Mouse (Mus musculus): ENCODE results near the gene Rbbp4. TPM values are rescaled to one million over a fixed set of nuclear protein-coding genes. Genes with fewer than 3 reads are reported as not detected.
A peak's percentile ranks its signal among the peaks of the same experiment; 100 is the strongest.

Rbbp4 gene
- polyA plus RNA-seq, 1 experiment from 2014 or later = 497 TPM

DNA sequence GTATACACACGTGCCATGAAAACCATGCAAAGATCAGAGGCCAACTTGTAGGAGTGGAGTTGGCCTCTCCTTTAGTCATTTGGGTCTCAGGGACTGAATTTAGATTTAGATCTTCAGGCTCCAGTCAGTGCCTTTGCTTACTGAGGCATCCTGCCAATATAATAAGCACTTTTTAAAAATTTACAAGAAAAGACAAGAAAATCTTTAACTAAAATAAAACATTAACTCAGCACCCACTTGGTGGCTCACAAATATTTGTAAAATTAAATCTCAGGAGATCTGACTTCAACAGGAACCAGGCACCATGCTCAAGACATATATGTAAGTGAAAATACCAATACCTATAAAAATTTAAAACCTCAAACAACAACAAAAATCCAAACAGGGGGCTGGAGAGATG is 14.3 kb downstream of the Rbbp4 start:
- Histone ChIP-seq H3K36me3 (peaks cover 73% of the 10 kb centered on the region), H3K27me3 (no peaks in the 10 kb centered on the region), H3K27ac (replicated peaks) (no peak overlapping the region), H3K4me2 (replicated peaks) (no peak overlapping the region), H3K4me1 (no peaks in the 10 kb centered on the region), H3K4me3 (no peak overlapping the region), H3K9me3 (no peaks in the 10 kb centered on the region), H3K9ac (replicated peaks) (no peak overlapping the region)
- ATAC-seq (ENCODE audit: low FRiP score, low read depth) = no peak
- WGBS = 95% methylated on average over 1 of the region's 1 CpGs

DNA sequence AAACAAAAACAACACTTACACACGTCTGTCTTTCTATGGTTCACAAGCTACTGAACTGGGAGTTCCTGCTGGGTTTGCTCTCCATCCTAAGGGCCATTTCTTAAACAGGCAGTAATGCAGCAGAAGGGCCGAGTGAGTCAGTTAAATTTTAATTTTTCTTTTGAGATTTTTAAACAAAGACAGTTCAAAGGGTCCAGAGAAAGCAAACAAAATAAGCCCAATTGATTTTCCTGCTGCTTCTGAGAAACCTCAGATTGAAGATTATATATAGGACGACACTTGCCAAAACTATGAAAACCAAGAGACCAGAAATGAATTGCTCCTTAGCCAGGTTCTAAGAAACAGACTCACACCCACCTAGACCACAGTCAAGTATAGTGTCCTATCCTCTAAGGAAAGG is 21.3 kb downstream of the Rbbp4 start:
- no peak for ATAC-seq (ENCODE audit: low FRiP score, low read depth)
- H3K36me3 ChIP-seq = peaks cover 90% of the 10 kb centered on the region
- 87% methylated on average over 3 of the region's 3 CpGs for WGBS

DNA sequence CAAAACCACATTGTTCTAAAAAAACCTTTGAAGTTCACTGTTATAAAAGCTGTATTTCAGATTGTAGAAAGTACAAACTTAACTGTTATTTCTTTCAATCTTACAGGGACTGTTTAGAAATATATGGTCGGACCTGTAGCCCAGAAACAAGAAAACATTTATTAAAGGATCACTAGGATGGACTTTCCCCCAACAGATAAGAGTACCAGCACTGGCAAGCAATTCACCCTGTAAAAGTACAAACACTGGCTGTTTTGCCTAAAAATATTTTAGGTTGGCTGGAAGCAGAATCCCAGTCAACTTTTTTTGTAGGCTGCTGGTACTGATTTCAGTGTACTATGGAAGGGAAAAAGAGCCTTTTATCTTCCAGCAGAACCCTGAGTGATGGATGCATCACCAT is 27.2 kb downstream of the Rbbp4 start:
- Histone ChIP-seq H3K9ac (replicated peaks) (no peak overlapping the region), H3K4me3 (no peak overlapping the region), H3K36me3 (peaks cover 67% of the 10 kb centered on the region), H3K4me2 (replicated peaks) (no peak overlapping the region), H3K4me1 (no peaks in the 10 kb centered on the region), H3K27me3 (no peaks in the 10 kb centered on the region), H3K27ac (replicated peaks) (no peak overlapping the region), H3K9me3 (no peaks in the 10 kb centered on the region)
- no peak for ATAC-seq (ENCODE audit: low FRiP score, low read depth)
- 94% methylated on average over 1 of the region's 1 CpGs for WGBS

More for the DNA sequence above, 21.3 kb downstream of the Rbbp4 start:
- no peaks in the 10 kb centered on the region for H3K9me3 ChIP-seq
- no peak overlapping the region for H3K27ac ChIP-seq (replicated peaks)
- no peak overlapping the region for H3K9ac ChIP-seq (replicated peaks)
- no peaks in the 10 kb centered on the region for H3K27me3 ChIP-seq
- H3K4me2 ChIP-seq (replicated peaks) = no peak overlapping the region
- no peak overlapping the region for H3K4me3 ChIP-seq
- H3K4me1 ChIP-seq = no peaks in the 10 kb centered on the region

DNA sequence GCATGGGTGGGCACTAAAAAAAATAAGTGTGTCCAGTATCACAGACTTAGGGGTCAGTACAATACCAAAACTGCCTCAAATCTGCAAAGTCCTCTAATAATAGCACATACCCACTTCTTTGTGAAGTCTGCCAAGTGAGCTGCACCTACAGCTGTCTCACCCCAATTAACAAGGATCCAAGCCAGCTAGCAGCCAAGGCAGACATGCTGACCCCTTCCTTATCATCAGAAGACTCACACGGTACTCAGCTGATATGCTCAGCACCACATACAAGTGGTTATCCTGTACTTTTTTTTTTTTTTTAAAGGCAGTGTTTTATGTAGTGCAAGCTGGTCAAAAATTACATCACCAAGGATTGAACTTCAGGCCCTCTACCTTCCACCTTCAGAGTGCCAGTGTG is 30.9 kb downstream of the Rbbp4 start:
- H3K27me3 ChIP-seq = no peaks in the 10 kb centered on the region
- H3K4me1 ChIP-seq = peaks cover under 1% of the 10 kb centered on the region; the same call in 1 of the 2 replicates
- no peak overlapping the region for H3K4me2 ChIP-seq (replicated peaks)
- no peak overlapping the region for H3K4me3 ChIP-seq
- WGBS = 83% methylated on average over 1 of the region's 1 CpGs
- no peak for ATAC-seq (ENCODE audit: low FRiP score, low read depth)
- no peak overlapping the region for H3K27ac ChIP-seq (replicated peaks)
- peaks cover 38% of the 10 kb centered on the region for H3K36me3 ChIP-seq
- no peaks in the 10 kb centered on the region for H3K9me3 ChIP-seq
- no peak overlapping the region for H3K9ac ChIP-seq (replicated peaks)

DNA sequence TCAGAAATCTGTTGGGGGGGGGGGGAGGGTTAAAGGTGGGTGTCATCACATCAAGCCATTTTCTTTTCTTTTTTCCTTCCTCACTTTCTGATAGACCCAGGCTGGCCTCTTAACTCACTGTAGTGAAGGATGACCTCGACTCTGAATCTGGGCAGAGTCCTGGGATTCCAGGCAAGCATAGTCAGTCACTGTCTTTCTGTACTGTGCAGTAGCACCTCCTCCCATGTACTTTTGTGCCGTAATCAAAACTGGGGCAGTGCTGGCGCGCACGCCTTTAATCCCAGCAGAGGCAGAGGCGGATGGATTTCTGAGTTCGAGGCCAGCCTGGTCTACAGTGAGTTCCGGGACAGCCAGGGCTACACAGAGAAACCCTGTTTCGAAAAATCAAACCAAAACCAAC is 31.4 kb downstream of the Rbbp4 start:
- 90% methylated on average over 9 of the region's 9 CpGs for WGBS
- Histone ChIP-seq H3K9me3 (no peaks in the 10 kb centered on the region), H3K9ac (replicated peaks) (no peak overlapping the region), H3K4me3 (no peak overlapping the region), H3K36me3 (peaks cover 33% of the 10 kb centered on the region), H3K27me3 (no peaks in the 10 kb centered on the region), H3K4me2 (replicated peaks) (no peak overlapping the region), H3K4me1 (peaks cover 5% of the 10 kb centered on the region), H3K27ac (replicated peaks) (no peak overlapping the region)
- ATAC-seq (ENCODE audit: low FRiP score, low read depth) = no peak

DNA sequence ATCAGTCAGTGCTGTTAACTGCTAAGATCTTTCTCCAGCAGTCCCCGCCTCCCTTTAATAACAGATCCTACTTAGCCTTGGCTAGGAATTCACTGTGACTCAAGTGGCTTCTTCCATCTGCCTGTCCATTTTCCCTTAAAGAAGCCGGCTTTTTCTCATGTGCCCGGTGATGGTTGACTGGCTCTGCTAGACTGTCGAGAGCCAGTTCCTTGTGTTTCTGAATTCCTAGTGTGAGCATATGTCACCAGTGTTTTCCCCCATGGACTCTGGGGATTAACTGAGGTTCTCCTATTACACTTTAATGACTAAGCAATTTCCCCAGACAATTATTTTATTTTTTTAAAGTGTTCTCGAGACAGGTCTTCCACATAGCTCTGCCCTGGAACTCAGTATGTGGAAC is 31.8 kb downstream of the Rbbp4 start:
- Histone ChIP-seq H3K9ac (replicated peaks) (no peak overlapping the region), H3K27ac (replicated peaks) (no peak overlapping the region), H3K27me3 (no peaks in the 10 kb centered on the region), H3K4me3 (no peak overlapping the region), H3K4me2 (replicated peaks) (no peak overlapping the region), H3K4me1 (peaks cover 9% of the 10 kb centered on the region), H3K9me3 (no peaks in the 10 kb centered on the region), H3K36me3 (peaks cover 29% of the 10 kb centered on the region)
- ATAC-seq (ENCODE audit: low FRiP score, low read depth) = no peak
- WGBS = 74% methylated on average over 5 of the region's 5 CpGs

DNA sequence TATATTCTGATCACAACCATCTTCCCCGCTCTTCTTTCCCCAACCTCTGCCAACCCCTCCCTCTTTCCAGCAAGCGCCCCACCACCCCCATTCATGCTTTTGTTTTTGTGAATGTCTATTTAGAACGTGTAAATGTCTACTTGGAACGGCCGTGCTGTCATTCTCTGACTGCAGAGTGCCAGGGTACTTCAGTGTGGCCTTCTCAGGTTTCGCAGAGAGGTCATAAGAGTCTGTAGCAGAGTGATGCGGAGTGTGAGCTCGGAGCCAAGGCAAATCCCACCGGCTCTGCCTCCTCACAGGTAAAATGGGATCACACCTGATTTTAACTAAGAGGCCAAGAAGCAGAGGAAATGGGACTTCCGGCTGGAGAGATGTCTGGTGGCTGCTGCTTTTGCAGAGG is 36.0 kb downstream of the Rbbp4 start:
- no peak overlapping the region for H3K4me3 ChIP-seq
- no peak overlapping the region for H3K27ac ChIP-seq (replicated peaks)
- H3K27me3 ChIP-seq = peaks cover 1% of the 10 kb centered on the region
- no peaks in the 10 kb centered on the region for H3K9me3 ChIP-seq
- peaks cover 13% of the 10 kb centered on the region for H3K4me1 ChIP-seq
- no peak overlapping the region for H3K9ac ChIP-seq (replicated peaks)
- no peak for ATAC-seq (ENCODE audit: low FRiP score, low read depth)
- no peak overlapping the region for H3K4me2 ChIP-seq (replicated peaks)
- WGBS = 68% methylated on average over 10 of the region's 10 CpGs
- no peaks in the 10 kb centered on the region for H3K36me3 ChIP-seq

DNA sequence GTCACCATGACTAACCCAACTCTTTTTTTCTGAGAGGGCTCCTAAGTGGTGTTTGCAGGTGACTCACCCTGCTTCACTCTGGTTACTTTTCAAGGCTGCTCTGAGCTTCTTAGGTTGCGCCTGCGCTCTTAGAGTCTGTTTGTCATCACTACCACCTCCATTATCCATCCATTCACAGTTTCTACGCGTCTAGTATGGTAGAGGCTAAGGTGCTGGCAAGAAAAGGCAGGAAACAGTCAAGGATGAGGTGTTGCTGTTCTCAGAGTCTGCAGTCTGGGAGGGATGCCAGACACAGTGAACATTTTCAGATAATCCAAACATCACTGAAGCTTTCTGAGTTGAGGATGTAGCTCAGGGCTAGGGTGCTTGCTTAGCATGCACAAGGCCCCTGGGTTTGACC is 37.4 kb downstream of the Rbbp4 start:
- 95% methylated on average over 4 of the region's 4 CpGs for WGBS
- Histone ChIP-seq H3K9ac (replicated peaks) (0 out of 2 replicates have a peak overlapping the region, but pooled peaks have one; percentile 1), H3K36me3 (no peaks in the 10 kb centered on the region), H3K9me3 (no peaks in the 10 kb centered on the region), H3K4me2 (replicated peaks) (no peak overlapping the region), H3K4me3 (no peak overlapping the region), H3K27ac (replicated peaks) (no peak overlapping the region), H3K4me1 (peaks cover 13% of the 10 kb centered on the region), H3K27me3 (peaks cover 11% of the 10 kb centered on the region)
- ATAC-seq (ENCODE audit: low FRiP score, low read depth) = no peak

DNA sequence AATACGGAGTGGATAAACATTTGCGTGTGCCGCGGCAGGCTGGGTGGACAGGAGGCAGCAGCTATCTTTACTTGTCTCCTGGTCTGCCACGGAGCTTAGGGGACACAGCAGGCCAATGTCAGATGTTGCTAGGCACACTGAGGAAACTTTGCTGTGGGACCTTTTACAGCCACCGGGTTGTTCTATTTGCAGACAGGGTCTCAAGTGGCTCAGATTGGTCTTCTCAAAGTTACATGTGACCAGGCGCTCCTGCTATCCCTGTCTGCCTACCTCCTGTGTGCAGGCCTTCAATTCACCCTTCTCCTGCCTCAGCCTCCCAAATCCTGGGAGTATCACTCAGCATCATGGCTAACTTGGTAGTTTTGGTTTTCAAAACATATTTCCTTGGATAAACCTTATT is 39.1 kb downstream of the Rbbp4 start:
- Histone ChIP-seq H3K4me2 (replicated peaks) (no peak overlapping the region), H3K4me3 (no peak overlapping the region), H3K27ac (replicated peaks) (no peak overlapping the region), H3K9me3 (no peaks in the 10 kb centered on the region), H3K4me1 (peaks cover 13% of the 10 kb centered on the region), H3K36me3 (no peaks in the 10 kb centered on the region), H3K9ac (replicated peaks) (no peak overlapping the region), H3K27me3 (peaks cover 11% of the 10 kb centered on the region)
- WGBS = 90% methylated on average over 7 of the region's 7 CpGs
- ATAC-seq (ENCODE audit: low FRiP score, low read depth) = no peak

DNA sequence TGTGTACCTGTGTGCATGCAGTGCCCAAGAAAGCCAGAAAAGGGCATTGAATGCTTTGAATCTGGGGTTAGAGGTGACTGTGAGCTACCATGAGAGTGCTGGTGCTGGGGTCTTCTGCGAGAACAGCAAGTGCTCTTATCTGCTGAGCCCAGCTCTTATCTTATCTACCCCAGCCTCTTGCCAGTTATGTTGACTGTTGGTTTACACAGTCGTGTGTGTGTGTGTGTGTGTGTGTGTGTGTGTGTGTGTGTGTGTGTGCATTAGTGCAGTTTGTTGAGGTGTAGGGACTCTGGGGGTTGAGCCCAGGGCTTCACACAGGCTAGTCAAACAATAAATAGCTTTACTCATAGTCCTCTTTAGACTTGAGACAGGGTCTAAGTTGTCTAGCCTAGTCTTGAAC is 40.0 kb downstream of the Rbbp4 start:
- H3K4me3 ChIP-seq = no peak overlapping the region
- H3K4me1 ChIP-seq = peaks cover 13% of the 10 kb centered on the region
- no peaks in the 10 kb centered on the region for H3K9me3 ChIP-seq
- H3K9ac ChIP-seq (replicated peaks) = no peak overlapping the region
- H3K27me3 ChIP-seq = peaks cover 11% of the 10 kb centered on the region
- ATAC-seq (ENCODE audit: low FRiP score, low read depth) = no peak
- H3K4me2 ChIP-seq (replicated peaks) = no peak overlapping the region
- H3K27ac ChIP-seq (replicated peaks) = no peak overlapping the region
- 82% methylated on average over 2 of the region's 2 CpGs for WGBS
- no peaks in the 10 kb centered on the region for H3K36me3 ChIP-seq

DNA sequence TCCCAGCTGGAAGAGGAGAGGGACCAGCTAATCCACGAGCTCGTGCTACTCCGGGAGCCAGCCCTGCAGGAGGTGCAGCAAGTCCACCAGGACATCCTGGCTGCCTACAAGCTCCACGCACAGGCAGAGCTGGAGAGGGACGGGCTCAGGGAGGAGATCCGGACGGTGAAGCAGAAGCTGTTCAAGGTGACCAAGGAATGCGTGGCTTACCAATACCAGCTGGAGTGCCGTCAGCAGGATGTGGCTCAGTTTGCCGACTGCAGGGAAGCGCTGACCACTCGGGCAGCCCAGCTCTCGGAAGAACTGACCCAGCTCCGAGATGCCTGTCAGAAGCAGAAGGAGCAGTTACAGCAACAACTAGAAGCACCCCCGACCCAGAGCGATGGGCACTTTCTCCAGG is 41.5 kb downstream of the Rbbp4 start:
- WGBS = 30% methylated on average over 16 of the region's 16 CpGs
- ATAC-seq (ENCODE audit: low FRiP score, low read depth) = no peak
- Histone ChIP-seq H3K4me2 (replicated peaks) (peak overlapping the region; percentile 17), H3K4me3 (no peak overlapping the region), H3K9me3 (no peaks in the 10 kb centered on the region), H3K9ac (replicated peaks) (no peak overlapping the region), H3K4me1 (peaks cover 7% of the 10 kb centered on the region), H3K27me3 (peaks cover 11% of the 10 kb centered on the region), H3K36me3 (no peaks in the 10 kb centered on the region), H3K27ac (replicated peaks) (no peak overlapping the region)

DNA sequence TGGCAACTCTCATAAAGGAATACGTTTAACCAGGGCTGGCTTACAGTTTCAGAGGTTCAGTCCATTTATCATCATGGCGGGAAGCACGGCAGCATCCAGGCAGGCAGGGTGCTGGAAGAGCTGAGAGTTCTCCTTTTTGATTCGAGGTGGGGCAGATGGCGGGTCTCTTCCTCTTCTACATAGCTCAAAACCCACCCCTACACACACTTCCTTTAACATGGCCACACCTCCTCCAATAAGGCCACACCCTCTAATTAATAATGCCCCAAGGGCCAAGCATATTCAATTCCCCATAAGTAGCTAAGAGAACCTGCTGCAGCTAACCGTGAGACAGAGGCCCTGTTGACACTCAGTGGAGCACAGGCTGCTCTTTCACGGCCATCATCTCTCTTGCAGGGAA is 42.3 kb downstream of the Rbbp4 start:
- H3K27ac ChIP-seq (replicated peaks) = no peak overlapping the region
- H3K4me3 ChIP-seq = no peak overlapping the region
- H3K4me2 ChIP-seq (replicated peaks) = no peak overlapping the region
- H3K36me3 ChIP-seq = no peaks in the 10 kb centered on the region
- H3K9ac ChIP-seq (replicated peaks) = no peak overlapping the region; the same call in 1 of the 2 replicates
- 74% methylated on average over 7 of the region's 7 CpGs for WGBS
- no peaks in the 10 kb centered on the region for H3K9me3 ChIP-seq
- peaks cover 17% of the 10 kb centered on the region for H3K27me3 ChIP-seq
- H3K4me1 ChIP-seq = peaks cover 4% of the 10 kb centered on the region; the same call in 1 of the 2 replicates
- no peak for ATAC-seq (ENCODE audit: low FRiP score, low read depth)

DNA sequence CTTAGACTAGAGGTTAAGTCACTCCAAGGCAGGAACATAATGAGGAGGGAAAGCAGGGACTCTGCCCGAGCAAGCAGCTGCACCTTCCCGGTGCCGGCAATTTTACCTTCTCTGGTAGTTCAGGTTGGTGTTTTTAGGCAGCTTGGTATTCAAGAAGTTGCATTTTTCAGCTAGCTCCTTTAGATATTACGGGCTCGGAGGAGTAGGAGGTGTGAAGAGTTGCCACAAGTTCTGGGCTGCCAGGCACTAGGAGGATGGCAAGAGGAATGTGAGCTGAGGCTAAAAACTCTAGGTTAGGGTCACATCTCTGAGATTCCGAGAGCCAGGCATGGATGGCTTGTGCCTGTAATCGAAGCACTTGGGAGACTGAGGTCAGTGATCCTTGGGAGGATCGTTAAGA is 45.5 kb downstream of the Rbbp4 start:
- Histone ChIP-seq H3K27ac (replicated peaks) (no peak overlapping the region), H3K9me3 (no peaks in the 10 kb centered on the region), H3K27me3 (peaks cover 41% of the 10 kb centered on the region), H3K4me3 (no peak overlapping the region), H3K9ac (replicated peaks) (no peak overlapping the region), H3K36me3 (no peaks in the 10 kb centered on the region), H3K4me1 (peaks cover 20% of the 10 kb centered on the region), H3K4me2 (replicated peaks) (no peak overlapping the region)
- no peak for ATAC-seq (ENCODE audit: low FRiP score, low read depth)
- 90% methylated on average over 8 of the region's 8 CpGs for WGBS

Data from midbrain, embryonic 12.5 days (tissue).